Mouse (Mus musculus) limb, embryonic 11.5 days (tissue): ENCODE results near the gene Mael. TPM values are rescaled to one million over a fixed set of nuclear protein-coding genes. Genes with fewer than 3 reads are reported as not detected.

ENCODE experiments used
- ATAC-seq: fragments of 200-750 bp; cut with Nextera tagmentation; 2 replicates; pipeline ENCODE4 v1.8.0; 2017; ENCODE audit warnings: low read depth; ENCODE audit not compliant: insufficient number of reproducible peaks, low FRiP score, low TSS enrichment
- DNase-seq: peaks from one replicate; pipeline ENCODE4 v3.0.0-alpha.2; 2015; ENCODE audit warnings: low spot score
- H3K27ac ChIP-seq: fragments of 300-500 bp; sonication (generic); replicated peaks from 2 replicates; pipeline ENCODE4 v1.5.1; 2014; ENCODE audit warnings: low read depth, mild to moderate bottlenecking, low read length
- H3K27me3 ChIP-seq: fragments of 300-500 bp; sonication (generic); 2 replicates; pipeline ENCODE4 v1.6.1; 2014; ENCODE audit warnings: mild to moderate bottlenecking, low read length, mixed read lengths; ENCODE audit not compliant: control insufficient read depth, insufficient read depth
- H3K36me3 ChIP-seq: fragments of 300-500 bp; sonication (generic); 2 replicates; pipeline ENCODE4 v1.6.1; 2014; ENCODE audit warnings: mild to moderate bottlenecking, low read length, moderate library complexity, mixed read lengths; ENCODE audit not compliant: control insufficient read depth, insufficient read depth
- H3K4me1 ChIP-seq: fragments of 300-500 bp; sonication (generic); 2 replicates; pipeline ENCODE4 v1.6.1; 2014; ENCODE audit warnings: low read length, mixed read lengths; ENCODE audit not compliant: control insufficient read depth, insufficient read depth
- H3K4me2 ChIP-seq: fragments of 300-500 bp; sonication (generic); 2 replicates; pipeline ENCODE4 v1.6.1; 2014; ENCODE audit warnings: low read depth, mild to moderate bottlenecking, moderate library complexity; ENCODE audit not compliant: severe bottlenecking
- H3K4me3 ChIP-seq: fragments of 300-500 bp; sonication (generic); 2 replicates; pipeline ENCODE4 v1.5.1; 2014; ENCODE audit warnings: low read depth, low read length
- H3K9ac ChIP-seq: fragments of 300-500 bp; sonication (generic); 2 replicates; pipeline ENCODE4 v1.6.1; 2014; ENCODE audit warnings: mild to moderate bottlenecking, low read length
- H3K9me3 ChIP-seq: fragments of 300-500 bp; sonication (generic); 2 replicates; pipeline ENCODE4 v1.6.1; 2016; ENCODE audit warnings: low read length; ENCODE audit not compliant: control insufficient read depth
- WGBS: fragments of 180-500 bp; shearing (Covaris S2); extraction: QIAGEN DNeasy Blood & Tissue Kit; methylation state at CpG from one replicate; pipeline ENCODE4 v1.1.7; 2014; 5-methylcytosine and 5-hydroxymethylcytosine counted together
- polyA plus RNA-seq: library from polyadenylated mRNA; unstranded; fragments of >200 nt; fragmentation: Nextera tagmentation; extraction: Ambion mirVana; gene quantifications from 2 replicates; pipeline ENCODE4 v1.2.1, GENCODE M21; 2014

Mael gene
- polyA plus RNA-seq, 1 experiment from 2014 or later, result not detected

- Histone ChIP-seq H3K27ac (no peak overlapping the region), H3K4me2 (no peak overlapping the region), H3K9me3 (no peaks in the 10 kb centered on the region), H3K9ac (no peak overlapping the region), H3K4me1 (no peaks in the 10 kb centered on the region), H3K27me3 (peaks cover 14% of the 10 kb centered on the region), H3K36me3 (no peaks in the 10 kb centered on the region), H3K4me3 (no peak overlapping the region)
- DNase-seq, result no peak
- 48% methylated on average over 2 of the region's 2 CpGs for WGBS
- ATAC-seq, result no peak
Measured at GRCm38 (mm10) chr1:166255651-166256050, 17.1 kb upstream of the Mael start.

- Histone ChIP-seq H3K27me3 (peaks cover 14% of the 10 kb centered on the region), H3K9ac (no peak overlapping the region), H3K27ac (no peak overlapping the region), H3K4me2 (no peak overlapping the region), H3K9me3 (no peaks in the 10 kb centered on the region), H3K4me1 (no peaks in the 10 kb centered on the region), H3K36me3 (no peaks in the 10 kb centered on the region), H3K4me3 (no peak overlapping the region)
- no peak for ATAC-seq
- no peak for DNase-seq
- WGBS, result 26% methylated on average over 8 of the region's 8 CpGs
Measured at GRCm38 (mm10) chr1:166255091-166255490, 16.5 kb upstream of the Mael start.

GRCm38 (mm10) chr1:166253898-166254894, 15.6 kb upstream of the Mael start, which contains the start of gene Ildr2:
Gene Ildr2, plus strand, starts transcription at chr1:166254139.
- DNase-seq (peak; percentile 76), ATAC-seq (peak; percentile 70)
- Histone ChIP-seq H3K27me3 (peaks cover 14% of the 10 kb centered on the region), H3K4me2 (peak within 1 kb of the TSS; percentile 95), H3K4me1 (no peaks in the 10 kb centered on the region), H3K9ac (peak within 1 kb of the TSS; percentile 60), H3K36me3 (no peaks in the 10 kb centered on the region), H3K9me3 (no peaks in the 10 kb centered on the region), H3K4me3 (peak within 1 kb of the TSS; percentile 39), H3K27ac (no peak within 1 kb of the TSS)
- WGBS, result under 1% methylated on average over 72 of the region's 72 CpGs

- no peaks in the 10 kb centered on the region for H3K27me3 ChIP-seq
- no peaks in the 10 kb centered on the region for H3K9me3 ChIP-seq
- no peaks in the 10 kb centered on the region for H3K4me1 ChIP-seq
- no peak overlapping the region for H3K4me3 ChIP-seq
- DNase-seq (no peak), ATAC-seq (no peak)
- WGBS, result 84% methylated on average over 6 of the region's 6 CpGs
- H3K27ac ChIP-seq, result no peak overlapping the region
- H3K9ac ChIP-seq, result no peak overlapping the region
- H3K4me2 ChIP-seq, result no peak overlapping the region
- no peaks in the 10 kb centered on the region for H3K36me3 ChIP-seq
Measured at GRCm38 (mm10) chr1:166244285-166244684, 5.7 kb upstream of the Mael start.

GRCm38 (mm10) chr1:166214181-166214580, 24.4 kb downstream of the Mael start:
- ATAC-seq (no peak), DNase-seq (no peak)
- no peaks in the 10 kb centered on the region for H3K36me3 ChIP-seq
- 86% methylated on average over 4 of the region's 4 CpGs for whole genome bisulfite sequencing
- no peaks in the 10 kb centered on the region for H3K9me3 ChIP-seq
- no peak overlapping the region for H3K4me2 ChIP-seq
- no peaks in the 10 kb centered on the region for H3K27me3 ChIP-seq
- H3K4me1 ChIP-seq, result no peaks in the 10 kb centered on the region
- no peak overlapping the region for H3K4me3 ChIP-seq
- no peak overlapping the region for H3K9ac ChIP-seq
- no peak overlapping the region for H3K27ac ChIP-seq

- Histone ChIP-seq H3K4me2 (no peak overlapping the region), H3K27me3 (no peaks in the 10 kb centered on the region), H3K4me3 (no peak overlapping the region), H3K36me3 (no peaks in the 10 kb centered on the region), H3K27ac (no peak overlapping the region), H3K9me3 (no peaks in the 10 kb centered on the region), H3K9ac (no peak overlapping the region), H3K4me1 (no peaks in the 10 kb centered on the region)
- DNase-seq, result no peak
- 86% methylated on average over 6 of the region's 6 CpGs for WGBS
- no peak for ATAC-seq
Measured at GRCm38 (mm10) chr1:166209371-166209770, 29.2 kb downstream of the Mael start.

GRCm38 (mm10) chr1:166205159-166205558, 33.4 kb downstream of the Mael start:
- Histone ChIP-seq H3K9me3 (no peaks in the 10 kb centered on the region), H3K27ac (no peak overlapping the region), H3K36me3 (no peaks in the 10 kb centered on the region), H3K4me1 (no peaks in the 10 kb centered on the region), H3K27me3 (no peaks in the 10 kb centered on the region), H3K4me2 (no peak overlapping the region), H3K9ac (no peak overlapping the region), H3K4me3 (no peak overlapping the region)
- no peak for DNase-seq
- peak; percentile 54; the same call in 1 of the 2 replicates for ATAC-seq
- WGBS, result 53% methylated on average over 3 of the region's 3 CpGs

- Histone ChIP-seq H3K4me1 (no peaks in the 10 kb centered on the region), H3K9ac (no peak overlapping the region), H3K36me3 (no peaks in the 10 kb centered on the region), H3K9me3 (no peaks in the 10 kb centered on the region), H3K4me2 (no peak overlapping the region), H3K27me3 (no peaks in the 10 kb centered on the region), H3K4me3 (no peak overlapping the region), H3K27ac (no peak overlapping the region)
- 58% methylated on average over 5 of the region's 5 CpGs for WGBS
- DNase-seq (no peak), ATAC-seq (no peak)
Measured at GRCm38 (mm10) chr1:166204171-166204570, 34.4 kb downstream of the Mael start.
